Mouse (Mus musculus): ENCODE results near the gene Cd96.

GRCm38 (mm10) chr16:46020396-46020795, 99.7 kb downstream of the Cd96 start:
- TF ChIP-seq CTCF (IDR thresholded peaks at IDR 0.05; ENCODE audit: low read depth, low read length): no peak
- TF ChIP-seq GATA2 (IDR thresholded peaks at IDR 0.05; ENCODE audit: borderline replicate concordance, low read depth, low read length): no peak
- TF ChIP-seq TAL1 (conservative IDR thresholded peaks at IDR 0.05; ENCODE audit: low read depth, low read length): no peak
- TF ChIP-seq GATA1 (IDR thresholded peaks at IDR 0.05; ENCODE audit: borderline replicate concordance, low read length): no peak
- no peak for TF ChIP-seq POLR2AphosphoS5 (IDR thresholded peaks at IDR 0.05; ENCODE audit: insufficient replicate concordance, low read depth, low read length)

Data from G1E (cell line).